Mouse (Mus musculus) heart, adult 2 months (tissue): Measurements from ENCODE around the gene Hps1. TPM values are rescaled to one million over a fixed set of nuclear protein-coding genes. Genes with fewer than 3 reads are reported as not detected.

Source experiments
- DNase-seq, 2 experiments: peaks; one replicate each; pipeline ENCODE4 v3.0.0; 2021
- H3K27ac ChIP-seq: fragments of 200-600 bp; 2 replicates; pipeline ENCODE4 v1.8.1; 2022
- H3K27me3 ChIP-seq: fragments of 200-500 bp; 2 replicates; pipeline ENCODE4 v1.6.1; 2012; ENCODE audit warnings: mild to moderate bottlenecking, low read length, inconsistent platforms, mixed read lengths; ENCODE audit not compliant: control insufficient read depth, insufficient read depth
- H3K36me3 ChIP-seq: fragments of 200-500 bp; 2 replicates; pipeline ENCODE4 v1.6.1; 2012; ENCODE audit warnings: low read length, inconsistent platforms; ENCODE audit not compliant: control insufficient read depth, insufficient read depth
- H3K4me1 ChIP-seq: fragments of 200-500 bp; 2 replicates; pipeline ENCODE4 v1.6.1; 2011; ENCODE audit warnings: low read length; ENCODE audit not compliant: control insufficient read depth, insufficient read depth
- H3K4me3 ChIP-seq: fragments of 200-600 bp; 2 replicates; pipeline ENCODE4 v1.8.1; 2022
- H3K79me2 ChIP-seq: fragments of 200-500 bp; replicated peaks from 2 replicates; pipeline ENCODE4 v1.6.1; 2012; ENCODE audit warnings: mild to moderate bottlenecking, inconsistent platforms, low read length, moderate library complexity, mixed read lengths; ENCODE audit not compliant: control insufficient read depth, insufficient read depth
- H3K9ac ChIP-seq: fragments of 200-500 bp; 2 replicates; pipeline ENCODE4 v1.6.1; 2012; ENCODE audit warnings: low read depth, mild to moderate bottlenecking, control low read depth, inconsistent platforms, low read length, mixed read lengths
- CTCF ChIP-seq: fragments of 200-600 bp; IDR thresholded peaks from 2 replicates; pipeline ENCODE4 v1.8.1; 2022; ENCODE audit warnings: antibody characterized with exemption, mild to moderate bottlenecking, moderate library complexity
- EP300 ChIP-seq: fragments of 200-500 bp; IDR thresholded peaks from 2 replicates; pipeline ENCODE4 v1.6.1; 2011; ENCODE audit warnings: low read depth, low read length, control low read depth; ENCODE audit not compliant: insufficient read depth
- POLR2A ChIP-seq: fragments of 200-500 bp; IDR thresholded peaks from 2 replicates; pipeline ENCODE4 v1.6.1; 2011; ENCODE audit warnings: mild to moderate bottlenecking, low read depth, low read length, control low read depth; ENCODE audit not compliant: insufficient read depth
- WGBS: fragments of 180-500 bp; shearing (Covaris S2); methylation state at CpG from one replicate; pipeline ENCODE4 v1.1.7; 2018; 5-methylcytosine and 5-hydroxymethylcytosine counted together
- intact Hi-C: fragments of 180-260 bp; cut with DNase I; formaldehyde crosslinking; loops from one replicate; pipeline ENCODE4 v1.15.1; 2025
- polyA plus RNA-seq: library from polyadenylated mRNA; depleted of rRNA; stranded (reverse); fragments of >200 nt; gene quantifications from 2 replicates; pipeline ENCODE4 v1.2.3, GENCODE M21; 2012
- total RNA-seq, 2 experiments: library from RNA; stranded (reverse); gene quantifications; 2 replicates each; pipeline ENCODE4 v1.2.3; 2021

The Hps1 gene
- total and polyA plus RNA-seq, 3 experiments = 1.6 to 6.6 (median 1.7) TPM

DNA sequence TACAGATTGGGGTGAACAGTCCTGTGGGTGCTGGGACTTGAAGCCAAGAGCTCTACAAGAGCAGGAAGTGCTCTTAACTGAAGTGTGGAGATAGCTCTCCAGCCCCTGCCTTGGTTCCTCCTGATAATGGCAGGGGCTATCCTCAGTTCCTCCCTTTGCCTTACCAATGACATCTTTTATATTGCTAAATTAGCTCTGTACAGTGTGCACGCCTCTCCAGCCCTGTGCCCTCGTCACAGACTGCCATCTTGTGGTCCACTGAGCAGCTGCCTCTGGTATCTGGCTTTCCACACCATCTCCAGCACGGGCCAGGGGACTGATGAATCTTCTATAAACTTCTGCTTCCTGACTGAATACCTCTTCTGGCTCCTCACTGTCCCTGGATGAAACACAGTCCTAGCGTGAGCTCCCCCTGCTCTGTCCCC is 35.6 kb downstream of the Hps1 start:
- H3K36me3 ChIP-seq = no peaks in the 10 kb centered on the region
- H3K4me1 ChIP-seq = no peaks in the 10 kb centered on the region
- H3K27me3 ChIP-seq = no peaks in the 10 kb centered on the region
- 11% methylated on average over 4 of the region's 4 CpGs for WGBS
- H3K9ac ChIP-seq = no peak overlapping the region
- H3K4me3 ChIP-seq = no peak overlapping the region
- H3K79me2 ChIP-seq = no peaks in the 10 kb centered on the region
- no peak overlapping the region for H3K27ac ChIP-seq
- intact Hi-C loops = loop anchor here (2.0 to 10.0 kb wide), 3 partner anchors 87 to 429 kb away; no protein-coding TSS in a partner anchor
- peak; percentile 49 to 64 for DNase-seq
- TF ChIP-seq POLR2A (no peak), EP300 (0 out of 2 replicates have a peak, but pooled peaks have one; percentile 54), CTCF (peak; percentile 84)

DNA sequence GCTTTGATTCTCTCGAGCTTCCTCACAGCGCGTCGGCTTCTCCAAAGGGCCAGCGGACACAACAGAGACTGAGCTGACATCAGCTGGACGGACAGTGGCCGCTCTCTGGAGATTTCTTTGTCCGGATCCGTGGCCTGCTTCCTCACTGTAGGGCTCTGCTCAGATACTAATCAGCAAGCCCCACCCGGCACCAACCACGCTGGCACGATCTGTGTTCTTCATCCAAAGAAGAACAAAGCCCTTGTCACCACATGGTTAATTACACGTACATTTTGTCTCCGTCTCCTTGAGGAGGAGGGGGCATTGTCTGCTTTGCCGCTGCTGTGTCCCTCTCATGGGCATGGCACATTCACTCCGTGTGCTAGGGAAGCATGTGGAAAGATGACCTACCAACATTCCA is 36.5 kb downstream of the Hps1 start:
- H3K36me3 ChIP-seq = no peaks in the 10 kb centered on the region
- no peak overlapping the region for H3K4me3 ChIP-seq
- H3K27ac ChIP-seq = no peak overlapping the region
- no peaks in the 10 kb centered on the region for H3K4me1 ChIP-seq
- H3K79me2 ChIP-seq = no peaks in the 10 kb centered on the region
- H3K9ac ChIP-seq = no peak overlapping the region
- TF ChIP-seq CTCF (no peak), EP300 (no peak), POLR2A (no peak)
- DNase-seq = no peak
- intact Hi-C loops = loop anchor here (5.0 to 10.0 kb wide), 2 partner anchors 86 to 428 kb away; no protein-coding TSS in a partner anchor
- no peaks in the 10 kb centered on the region for H3K27me3 ChIP-seq
- 63% methylated on average over 16 of the region's 16 CpGs for WGBS

DNA sequence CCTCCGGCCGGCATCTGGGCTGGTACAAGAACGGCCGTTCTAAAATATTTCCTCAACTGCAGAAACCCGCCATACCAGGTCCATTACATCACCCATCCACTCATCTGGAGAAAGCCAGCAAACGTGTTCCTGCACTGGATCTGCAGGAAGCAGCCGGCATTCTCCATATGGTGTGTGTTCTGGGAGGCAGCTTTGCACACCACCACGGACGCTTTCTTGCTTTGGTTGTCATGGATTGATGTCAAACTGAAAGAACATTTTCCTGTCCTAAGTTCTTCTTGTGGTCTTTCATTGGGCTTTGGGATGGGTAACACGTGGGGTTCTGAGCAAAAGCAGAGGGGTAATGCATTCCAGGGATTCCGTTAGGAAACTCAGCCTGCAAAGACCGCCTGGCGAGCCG is 37.9 kb downstream of the Hps1 start:
- H3K27me3 ChIP-seq = no peaks in the 10 kb centered on the region
- no peaks in the 10 kb centered on the region for H3K4me1 ChIP-seq
- H3K79me2 ChIP-seq = no peaks in the 10 kb centered on the region
- H3K4me3 ChIP-seq = no peak overlapping the region
- intact Hi-C loops = loop anchor here (5.0 to 10.0 kb wide), 2 partner anchors 85 to 427 kb away; no protein-coding TSS in a partner anchor
- no peaks in the 10 kb centered on the region for H3K36me3 ChIP-seq
- no peak for DNase-seq
- WGBS = 41% methylated on average over 14 of the region's 14 CpGs
- no peak for TF ChIP-seq POLR2A
- TF ChIP-seq CTCF = no peak
- no peak for TF ChIP-seq EP300
- no peak overlapping the region for H3K27ac ChIP-seq
- H3K9ac ChIP-seq = no peak overlapping the region

DNA sequence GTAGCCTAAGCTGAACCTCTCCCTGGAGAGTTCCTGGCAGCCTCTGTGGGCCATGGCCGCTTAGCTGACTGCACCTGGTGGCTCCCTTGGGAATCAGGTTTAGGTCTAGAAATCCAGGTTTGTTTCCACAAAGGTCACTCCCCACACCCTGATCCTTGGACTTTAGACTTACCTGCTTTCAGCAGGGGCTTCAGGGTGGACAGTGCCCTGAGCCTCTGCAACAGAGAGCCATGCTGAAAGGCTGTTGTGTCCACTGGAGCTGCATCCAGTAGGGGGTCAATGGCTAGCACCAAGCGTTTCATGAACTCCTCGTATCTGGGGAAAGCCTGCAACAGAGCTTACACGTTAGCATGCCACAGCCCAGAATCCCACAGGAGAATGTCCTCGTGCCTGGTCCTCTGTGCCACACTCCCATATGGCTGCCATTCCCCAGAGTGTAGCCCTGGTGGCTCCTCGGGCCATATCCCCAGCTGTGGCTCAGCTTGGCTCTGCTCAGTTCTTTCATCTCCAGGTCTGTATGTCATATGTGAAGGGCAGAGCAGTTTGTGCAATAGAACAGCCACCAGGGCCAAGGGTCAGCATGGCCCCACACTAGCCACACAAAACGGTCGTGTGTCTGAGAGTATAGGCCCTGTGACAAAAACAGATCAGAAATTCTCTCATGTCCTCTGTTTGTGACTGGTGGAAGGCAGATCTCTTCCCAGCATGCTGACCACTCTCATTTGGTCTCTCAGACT is 39.4 kb downstream of the Hps1 start:
- no peaks in the 10 kb centered on the region for H3K79me2 ChIP-seq
- intact Hi-C loops = loop anchor here (5.0 to 10.0 kb wide), 2 partner anchors 83 to 426 kb away; no protein-coding TSS in a partner anchor
- TF ChIP-seq POLR2A = no peak
- TF ChIP-seq CTCF = no peak
- TF ChIP-seq EP300 = no peak
- DNase-seq = no peak
- 91% methylated on average over 8 of the region's 8 CpGs for WGBS
- no peaks in the 10 kb centered on the region for H3K27me3 ChIP-seq
- no peaks in the 10 kb centered on the region for H3K4me1 ChIP-seq
- no peaks in the 10 kb centered on the region for H3K36me3 ChIP-seq
- no peak overlapping the region for H3K27ac ChIP-seq
- no peak overlapping the region for H3K9ac ChIP-seq
- H3K4me3 ChIP-seq = no peak overlapping the region

DNA sequence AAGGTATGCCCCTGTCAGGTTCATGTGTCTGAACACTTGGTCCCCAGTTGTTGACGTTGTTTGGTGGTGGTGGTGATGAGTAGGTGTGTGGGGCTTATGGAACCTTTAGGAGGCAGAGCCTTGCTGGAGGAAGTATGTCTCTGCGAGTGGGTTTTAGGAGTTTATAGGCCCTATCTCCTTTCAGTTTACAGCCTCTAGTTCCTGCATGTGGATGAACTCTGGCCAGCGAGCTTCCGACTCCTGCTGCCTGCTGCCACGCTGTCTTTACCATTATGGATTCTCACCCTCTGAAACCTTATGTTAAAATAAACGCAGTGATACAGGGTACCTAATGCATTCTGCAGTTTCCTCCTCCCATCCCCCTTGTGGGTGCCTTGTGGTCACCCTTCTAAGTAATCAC is 40.0 kb downstream of the Hps1 start:
- no peak for DNase-seq
- no peaks in the 10 kb centered on the region for H3K36me3 ChIP-seq
- H3K4me1 ChIP-seq = no peaks in the 10 kb centered on the region
- TF ChIP-seq EP300 (no peak), POLR2A (no peak), CTCF (no peak)
- 89% methylated on average over 6 of the region's 6 CpGs for whole genome bisulfite sequencing
- intact Hi-C loops = loop anchor here (5.0 to 10.0 kb wide), 2 partner anchors 82 to 425 kb away; no protein-coding TSS in a partner anchor
- no peak overlapping the region for H3K9ac ChIP-seq
- H3K79me2 ChIP-seq = no peaks in the 10 kb centered on the region
- no peak overlapping the region for H3K4me3 ChIP-seq
- H3K27ac ChIP-seq = no peak overlapping the region
- no peaks in the 10 kb centered on the region for H3K27me3 ChIP-seq

DNA sequence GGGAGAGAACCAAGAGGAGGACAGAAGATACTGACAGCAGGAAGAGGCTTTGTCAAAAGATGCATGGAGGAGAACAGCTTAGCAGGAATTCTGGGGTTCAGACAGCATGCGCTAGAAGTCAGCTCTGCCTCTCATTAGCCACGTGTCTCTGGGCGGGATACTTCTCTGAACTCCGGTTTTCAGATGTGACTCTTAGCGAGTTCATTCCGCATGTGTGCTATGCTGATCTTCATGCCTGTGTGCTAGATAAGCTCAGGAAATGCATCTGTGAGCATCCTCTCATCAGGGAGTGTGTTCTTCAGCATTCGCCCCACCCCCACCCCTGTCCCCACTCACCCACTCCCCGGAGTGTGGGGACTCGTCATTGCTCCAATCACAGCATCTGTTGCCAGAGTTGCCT is 42.0 kb downstream of the Hps1 start:
- Histone ChIP-seq H3K4me1 (no peaks in the 10 kb centered on the region), H3K27me3 (no peaks in the 10 kb centered on the region), H3K9ac (no peak overlapping the region), H3K4me3 (no peak overlapping the region), H3K36me3 (no peaks in the 10 kb centered on the region), H3K27ac (no peak overlapping the region), H3K79me2 (no peaks in the 10 kb centered on the region)
- no peak for DNase-seq
- intact Hi-C loops = no loop called here
- WGBS = 73% methylated on average over 9 of the region's 9 CpGs
- TF ChIP-seq CTCF (no peak), EP300 (no peak), POLR2A (no peak)
